Mouse (Mus musculus): ENCODE results near the gene Hnrnpll. TPM values are rescaled to one million over a fixed set of nuclear protein-coding genes. Genes with fewer than 3 reads are reported as not detected.

The Hnrnpll gene
- 58.6 and 62.1 TPM in 2 replicates for polyA plus RNA-seq (2015; fragmentation: Nextera tagmentation; extraction: Ambion mirVana)

DNA sequence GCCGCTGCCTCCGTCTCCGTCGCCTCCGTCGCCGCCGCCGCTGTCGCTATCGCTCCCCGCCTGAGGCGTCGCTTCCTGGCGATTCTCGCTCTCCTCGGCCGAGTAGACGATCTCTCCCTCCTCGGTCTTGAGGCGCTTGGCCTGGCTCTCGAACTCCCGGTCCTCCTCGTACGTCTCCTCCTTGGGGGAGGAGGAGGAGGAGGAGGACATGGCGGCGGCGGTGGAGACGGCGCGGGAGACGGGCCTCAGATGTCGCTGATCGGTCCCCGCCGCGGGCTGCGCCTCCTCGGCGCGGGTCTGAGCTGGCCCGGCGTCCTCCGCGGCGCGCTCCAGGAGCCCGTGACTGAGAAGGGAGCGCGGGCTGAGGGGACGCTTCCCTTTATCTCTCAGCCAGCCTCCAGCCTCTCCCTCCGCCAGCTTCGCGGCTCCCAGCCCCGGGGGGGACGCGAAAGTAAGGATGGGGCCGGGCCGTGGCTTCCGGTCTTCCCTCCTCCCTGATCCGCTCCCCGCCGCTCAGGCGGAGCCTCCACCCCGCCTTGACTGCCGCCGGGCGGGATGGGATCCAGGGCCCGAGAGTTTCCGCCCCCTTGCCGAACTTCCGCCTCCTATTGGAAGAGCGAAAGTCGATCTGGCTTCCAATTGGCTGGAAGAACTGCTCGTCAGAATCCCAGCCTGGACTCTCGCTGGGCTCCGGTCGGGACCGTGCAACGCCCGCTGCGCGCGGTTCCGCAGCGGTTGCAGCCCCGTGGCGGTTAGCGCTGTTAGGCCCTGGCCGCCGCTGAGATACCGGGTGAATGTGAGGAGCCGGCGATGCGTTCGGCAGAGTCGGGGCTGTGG, at the start of gene Hnrnpll:
TSS of gene Hnrnpll (minus strand) at position 552 of the 837 bp plus-strand sequence.
- under 1% methylated on average over 64 of the region's 97 CpGs for WGBS
- Histone ChIP-seq H3K4me1 (replicated peaks) (peaks cover 34% of the 10 kb centered on the region), H3K4me2 (peak within 1 kb of the TSS; percentile 79), H3K9me3 (no peaks in the 10 kb centered on the region), H3K4me3 (peak within 1 kb of the TSS; percentile 88), H3K36me3 (no peaks in the 10 kb centered on the region), H3K9ac (peak within 1 kb of the TSS; percentile 96), H3K27ac (replicated peaks) (peak within 1 kb of the TSS; percentile 98), H3K27me3 (no peaks in the 10 kb centered on the region)
- ATAC-seq (ENCODE audit: low FRiP score, low read depth): peak; percentile 99

DNA sequence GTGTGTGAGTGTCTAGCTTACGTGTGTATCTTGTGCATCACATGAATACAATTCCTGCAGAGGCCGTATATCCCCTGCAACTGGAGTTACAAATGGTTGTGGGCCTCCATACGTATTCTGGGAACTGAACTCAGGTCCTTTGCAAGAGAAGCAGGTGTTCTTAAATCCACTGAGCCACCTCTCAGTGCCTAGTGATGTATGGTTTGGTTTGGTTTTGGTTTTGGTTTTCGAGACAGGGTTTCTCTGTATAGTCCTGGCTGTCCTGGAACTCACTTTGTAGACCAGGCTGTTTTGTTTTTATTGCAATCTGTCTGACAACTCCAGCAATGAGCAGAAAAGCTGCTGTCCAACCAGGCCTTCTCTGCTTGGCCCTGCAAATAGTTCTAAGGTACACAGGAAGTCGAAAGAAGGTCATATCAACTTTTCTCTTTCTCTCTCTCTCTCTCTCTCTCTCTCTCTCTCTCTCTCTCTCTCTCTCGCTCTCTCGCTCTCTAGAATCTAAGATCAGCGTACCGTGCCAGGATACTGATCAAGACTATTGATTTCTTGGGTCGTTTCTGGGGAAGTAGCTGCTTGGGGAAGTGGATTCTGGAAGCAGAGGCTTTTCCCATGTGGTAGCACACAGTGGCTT, 43.3 kb upstream of the Hnrnpll start:
- Histone ChIP-seq H3K9ac (no peak overlapping the region), H3K9me3 (no peaks in the 10 kb centered on the region), H3K27ac (replicated peaks) (no peak overlapping the region), H3K4me3 (no peak overlapping the region), H3K27me3 (no peaks in the 10 kb centered on the region), H3K4me1 (replicated peaks) (no peaks in the 10 kb centered on the region), H3K4me2 (no peak overlapping the region), H3K36me3 (no peaks in the 10 kb centered on the region)
- WGBS: 87% methylated on average over 10 of the region's 10 CpGs
- no peak for ATAC-seq (ENCODE audit: low FRiP score, low read depth)

DNA sequence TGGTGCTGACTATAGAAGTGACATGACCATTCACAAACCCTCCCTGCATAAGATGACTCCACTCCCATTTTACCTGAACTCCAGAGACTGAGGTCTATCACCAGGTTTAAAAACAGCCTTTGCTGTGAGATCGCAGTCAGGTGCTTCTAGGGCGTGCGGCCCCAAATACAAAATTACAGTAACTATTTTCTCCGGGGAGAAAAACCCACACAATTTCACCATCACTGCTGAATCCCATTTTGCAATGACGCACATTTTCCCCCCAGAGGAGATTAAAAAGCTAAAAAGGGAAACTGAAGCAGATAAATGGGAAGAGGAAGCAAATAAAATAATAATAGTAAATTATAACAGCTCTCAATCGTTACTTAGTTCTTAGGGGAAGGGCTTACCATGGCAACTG, 37.7 kb upstream of the Hnrnpll start:
- no peak overlapping the region for H3K4me2 ChIP-seq
- H3K4me1 ChIP-seq (replicated peaks): peaks cover 12% of the 10 kb centered on the region
- H3K27ac ChIP-seq (replicated peaks): no peak overlapping the region
- H3K9me3 ChIP-seq: no peaks in the 10 kb centered on the region
- H3K4me3 ChIP-seq: no peak overlapping the region
- H3K27me3 ChIP-seq: no peaks in the 10 kb centered on the region
- H3K9ac ChIP-seq: no peak overlapping the region
- H3K36me3 ChIP-seq: no peaks in the 10 kb centered on the region
- ATAC-seq (ENCODE audit: low FRiP score, low read depth): no peak
- WGBS: 84% methylated on average over 6 of the region's 6 CpGs

DNA sequence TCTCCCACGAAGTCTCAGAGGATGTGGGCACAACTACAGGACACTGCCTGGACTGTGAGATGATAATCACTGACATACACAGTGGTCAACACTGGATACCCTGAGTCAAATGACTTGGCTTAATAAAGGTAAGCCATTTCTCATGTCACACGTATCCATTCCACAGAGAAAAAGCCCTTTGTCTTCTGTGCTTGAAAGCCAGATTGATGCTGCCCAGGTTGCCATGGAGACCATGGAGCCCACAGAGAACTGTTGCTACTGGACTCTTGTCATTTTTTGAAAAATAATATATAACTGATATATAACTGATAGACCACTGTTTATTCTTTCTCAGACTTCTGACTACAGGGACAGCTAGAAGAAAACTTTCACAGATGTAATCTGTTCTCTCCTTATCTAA, 35.1 kb upstream of the Hnrnpll start:
- H3K9ac ChIP-seq: no peak overlapping the region
- no peak overlapping the region for H3K4me2 ChIP-seq
- no peak overlapping the region for H3K27ac ChIP-seq (replicated peaks)
- H3K4me1 ChIP-seq (replicated peaks): peaks cover 12% of the 10 kb centered on the region
- no peaks in the 10 kb centered on the region for H3K27me3 ChIP-seq
- no peak overlapping the region for H3K4me3 ChIP-seq
- no peaks in the 10 kb centered on the region for H3K9me3 ChIP-seq
- WGBS: 14% methylated on average over 2 of the region's 2 CpGs
- H3K36me3 ChIP-seq: no peaks in the 10 kb centered on the region
- ATAC-seq (ENCODE audit: low FRiP score, low read depth): no peak

DNA sequence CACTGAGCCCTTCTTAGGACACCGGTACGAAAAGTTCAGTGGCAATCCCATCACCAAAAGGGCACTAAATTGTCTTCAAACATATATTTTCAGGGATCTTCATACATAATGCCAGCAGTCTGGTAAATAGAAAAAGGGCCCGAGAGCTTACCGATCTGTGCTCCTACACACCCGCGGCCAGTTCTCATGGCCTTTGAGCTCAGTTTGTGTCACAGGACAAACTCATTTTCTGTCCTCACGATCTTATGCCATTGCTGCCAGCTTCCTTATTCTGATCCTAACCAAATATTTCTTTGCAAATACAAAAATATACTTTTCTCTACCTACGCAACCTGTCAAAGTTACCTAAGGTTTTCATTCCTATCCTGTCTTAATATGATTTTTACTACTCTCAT, 34.6 kb upstream of the Hnrnpll start:
- no peak for ATAC-seq (ENCODE audit: low FRiP score, low read depth)
- Histone ChIP-seq H3K9me3 (no peaks in the 10 kb centered on the region), H3K9ac (no peak overlapping the region), H3K4me1 (replicated peaks) (peaks cover 12% of the 10 kb centered on the region), H3K4me3 (no peak overlapping the region), H3K27me3 (no peaks in the 10 kb centered on the region), H3K4me2 (no peak overlapping the region), H3K36me3 (no peaks in the 10 kb centered on the region), H3K27ac (replicated peaks) (no peak overlapping the region)
- WGBS: 79% methylated on average over 8 of the region's 8 CpGs

DNA sequence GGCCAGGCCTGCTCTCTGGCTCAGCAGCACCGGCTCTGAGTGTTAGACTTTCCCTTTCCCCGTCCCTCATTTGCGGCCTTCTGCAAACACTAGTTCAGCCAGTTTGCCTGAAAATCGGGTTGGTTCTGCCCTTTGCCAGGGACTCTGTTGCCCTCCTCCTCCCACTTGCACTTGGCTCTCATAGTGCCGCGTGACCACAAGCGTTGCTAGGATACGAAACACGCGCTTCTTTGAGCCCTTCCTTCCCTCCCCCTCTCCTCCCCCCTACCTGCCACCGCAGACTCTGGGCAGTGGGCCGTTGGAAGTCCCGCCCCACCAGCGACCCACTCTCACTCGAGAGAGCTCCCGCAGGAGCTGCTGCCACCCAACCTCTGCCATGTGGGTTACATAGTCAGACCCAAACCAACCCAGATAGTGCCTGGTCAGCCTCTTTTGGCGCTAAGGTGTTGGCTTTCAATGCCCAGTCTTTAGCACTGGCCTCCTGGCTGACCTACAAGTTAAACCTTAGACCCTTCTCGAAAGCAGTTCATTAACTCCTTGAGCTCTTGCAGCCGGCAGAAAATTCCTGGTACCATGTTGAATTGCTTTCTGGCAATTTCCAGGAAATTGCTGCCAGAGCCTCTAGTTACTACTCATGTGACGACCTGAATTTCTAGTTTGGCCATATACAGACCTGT, 34.0 kb upstream of the Hnrnpll start:
- H3K9ac ChIP-seq: no peak overlapping the region
- WGBS: 13% methylated on average over 20 of the region's 20 CpGs
- H3K4me3 ChIP-seq: peak overlapping the region; percentile 11
- no peaks in the 10 kb centered on the region for H3K9me3 ChIP-seq
- ATAC-seq (ENCODE audit: low FRiP score, low read depth): peak; percentile 87
- H3K4me2 ChIP-seq: peak overlapping the region; percentile 52
- H3K4me1 ChIP-seq (replicated peaks): peaks cover 12% of the 10 kb centered on the region
- no peaks in the 10 kb centered on the region for H3K27me3 ChIP-seq
- no peak overlapping the region for H3K27ac ChIP-seq (replicated peaks)
- H3K36me3 ChIP-seq: no peaks in the 10 kb centered on the region

DNA sequence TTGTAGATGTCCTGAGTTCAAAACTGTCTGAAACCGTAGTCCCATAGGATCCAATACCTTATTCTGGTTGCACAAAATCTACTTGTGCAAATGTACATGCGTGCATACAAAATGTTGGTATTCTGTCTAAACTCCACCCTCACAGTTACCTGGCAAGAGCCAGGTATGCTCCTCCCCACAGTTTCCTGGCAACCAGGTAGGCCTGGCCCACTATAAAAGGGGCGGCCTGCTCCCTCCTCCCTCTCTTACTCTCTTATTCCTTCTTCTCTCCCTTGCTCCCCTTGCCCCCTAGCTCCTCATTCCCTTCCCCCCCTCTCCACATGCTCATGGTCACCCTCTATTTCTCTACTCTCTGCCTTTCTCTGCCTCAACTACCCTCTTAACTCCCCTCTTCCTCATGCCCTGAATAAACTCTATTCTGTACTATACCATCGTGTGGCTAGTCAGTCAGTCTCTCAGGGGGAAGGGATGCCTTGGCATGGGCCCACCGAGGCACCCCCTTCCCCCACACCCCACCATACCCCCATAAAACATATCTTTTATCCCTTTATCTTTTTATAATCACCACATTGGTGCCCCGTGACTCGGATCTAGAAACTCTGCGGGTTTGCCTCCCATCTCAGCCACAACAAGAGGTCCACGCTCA, 33.2 kb upstream of the Hnrnpll start:
- Histone ChIP-seq H3K27me3 (no peaks in the 10 kb centered on the region), H3K4me2 (peak overlapping the region; percentile 52), H3K4me3 (no peak overlapping the region), H3K9me3 (no peaks in the 10 kb centered on the region), H3K9ac (no peak overlapping the region), H3K4me1 (replicated peaks) (peaks cover 12% of the 10 kb centered on the region), H3K36me3 (no peaks in the 10 kb centered on the region), H3K27ac (replicated peaks) (no peak overlapping the region)
- ATAC-seq (ENCODE audit: low FRiP score, low read depth): peak; percentile 28; the same call in 1 of the 2 replicates
- 82% methylated on average over 9 of the region's 9 CpGs for WGBS

DNA sequence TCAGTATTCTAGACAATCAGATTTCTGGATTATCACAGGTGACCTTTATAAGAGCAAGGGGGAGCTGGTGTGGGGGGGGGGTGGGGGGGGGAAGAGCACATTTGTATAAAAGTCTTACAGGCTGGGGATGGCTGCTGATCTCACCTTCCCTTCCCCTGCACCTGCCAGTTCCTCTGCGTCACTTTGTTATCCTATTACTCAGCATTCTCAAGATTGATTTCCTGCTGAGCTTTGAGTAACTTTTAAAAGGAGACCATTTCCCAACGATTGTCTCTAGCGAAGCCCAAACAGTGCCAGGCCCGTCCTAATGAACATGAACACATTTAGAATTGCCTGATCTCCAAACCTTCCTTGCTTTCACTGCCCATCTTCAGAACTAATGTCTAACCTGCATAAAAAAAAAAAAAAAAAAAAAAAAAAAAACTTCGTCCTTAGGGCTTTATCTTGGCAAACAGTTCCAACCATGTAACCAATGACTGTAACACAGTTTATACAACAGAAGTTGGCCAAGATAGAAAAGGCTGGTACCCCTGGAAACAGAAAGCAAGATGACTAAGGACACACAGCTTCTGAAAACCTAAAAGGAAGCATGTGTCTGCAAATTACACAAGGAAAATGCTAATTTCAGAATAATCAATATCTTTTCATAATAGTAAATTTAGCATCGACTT, 29.9 kb upstream of the Hnrnpll start:
- Histone ChIP-seq H3K9me3 (no peaks in the 10 kb centered on the region), H3K4me2 (no peak overlapping the region), H3K27ac (replicated peaks) (no peak overlapping the region), H3K36me3 (no peaks in the 10 kb centered on the region), H3K9ac (no peak overlapping the region), H3K4me1 (replicated peaks) (peaks cover 12% of the 10 kb centered on the region), H3K27me3 (no peaks in the 10 kb centered on the region), H3K4me3 (no peak overlapping the region)
- ATAC-seq (ENCODE audit: low FRiP score, low read depth): no peak
- WGBS: 55% methylated on average over 6 of the region's 6 CpGs

DNA sequence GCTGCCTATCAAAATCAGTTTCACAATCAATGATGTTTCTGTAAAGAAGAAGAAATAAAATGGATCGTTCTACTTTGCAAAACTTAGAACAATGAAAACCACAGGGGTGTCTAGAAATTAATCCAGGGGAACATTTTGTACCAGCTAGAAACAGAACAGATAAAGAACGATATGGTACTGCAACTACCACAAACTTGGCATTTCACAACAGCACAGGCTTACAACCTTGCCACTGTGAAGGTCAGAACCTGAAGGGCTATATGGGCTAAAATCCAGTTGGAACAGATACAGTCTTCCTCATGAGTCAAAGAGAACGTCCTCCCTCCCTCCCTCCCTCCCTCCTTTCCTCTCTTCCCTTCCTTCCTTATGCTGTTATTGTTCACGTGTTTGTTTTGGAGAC, 28.4 kb upstream of the Hnrnpll start:
- Histone ChIP-seq H3K9ac (no peak overlapping the region), H3K27ac (replicated peaks) (no peak overlapping the region), H3K4me2 (no peak overlapping the region), H3K27me3 (no peaks in the 10 kb centered on the region), H3K4me3 (no peak overlapping the region), H3K9me3 (no peaks in the 10 kb centered on the region), H3K4me1 (replicated peaks) (peaks cover 4% of the 10 kb centered on the region), H3K36me3 (no peaks in the 10 kb centered on the region)
- 82% methylated on average over 4 of the region's 4 CpGs for WGBS
- ATAC-seq (ENCODE audit: low FRiP score, low read depth): no peak

DNA sequence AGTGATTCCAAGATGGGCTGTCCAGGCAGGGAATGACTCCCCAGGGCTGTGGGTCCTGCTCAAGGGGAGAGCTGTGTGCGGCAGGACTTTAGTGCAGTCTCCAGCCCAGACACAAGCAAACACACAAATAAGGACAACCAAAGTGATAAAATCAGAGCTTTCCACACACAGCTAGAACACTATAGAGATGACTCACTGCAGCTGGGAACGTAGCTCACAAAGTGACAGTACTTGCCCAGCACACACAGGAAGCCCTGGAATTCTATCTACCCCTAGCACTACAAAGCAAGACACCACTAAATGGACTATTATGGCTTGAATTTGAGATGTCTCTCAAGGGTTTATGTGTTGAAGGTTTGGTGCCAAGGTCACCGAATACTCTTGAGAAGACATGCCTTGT, 26.0 kb upstream of the Hnrnpll start:
- H3K9ac ChIP-seq: no peak overlapping the region
- H3K4me3 ChIP-seq: no peak overlapping the region
- no peaks in the 10 kb centered on the region for H3K4me1 ChIP-seq (replicated peaks)
- WGBS: 94% methylated on average over 3 of the region's 3 CpGs
- H3K36me3 ChIP-seq: no peaks in the 10 kb centered on the region
- no peak overlapping the region for H3K27ac ChIP-seq (replicated peaks)
- no peaks in the 10 kb centered on the region for H3K9me3 ChIP-seq
- ATAC-seq (ENCODE audit: low FRiP score, low read depth): no peak
- no peak overlapping the region for H3K4me2 ChIP-seq
- no peaks in the 10 kb centered on the region for H3K27me3 ChIP-seq

DNA sequence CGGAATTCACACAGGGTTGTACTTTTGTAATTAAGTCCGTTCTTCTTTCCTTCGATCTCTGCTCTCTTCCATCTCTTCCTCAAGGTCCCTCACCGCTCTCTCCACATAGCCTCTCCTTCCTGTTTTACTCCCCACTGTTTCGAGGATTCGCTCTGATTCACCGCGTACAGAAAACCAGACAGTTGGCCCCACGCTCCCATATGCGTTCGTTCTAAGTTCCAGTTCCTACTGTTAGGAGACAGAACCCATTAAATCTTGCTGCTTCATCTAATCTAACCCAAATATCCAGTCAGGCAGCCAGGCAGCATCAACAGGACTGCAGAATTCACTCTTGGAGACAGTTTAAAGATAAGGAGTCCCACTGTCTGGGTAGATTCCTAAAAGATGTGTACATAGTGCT, 24.5 kb upstream of the Hnrnpll start:
- no peaks in the 10 kb centered on the region for H3K4me1 ChIP-seq (replicated peaks)
- H3K36me3 ChIP-seq: no peaks in the 10 kb centered on the region
- ATAC-seq (ENCODE audit: low FRiP score, low read depth): no peak
- 86% methylated on average over 11 of the region's 11 CpGs for WGBS
- no peaks in the 10 kb centered on the region for H3K27me3 ChIP-seq
- no peak overlapping the region for H3K27ac ChIP-seq (replicated peaks)
- no peak overlapping the region for H3K4me3 ChIP-seq
- H3K9ac ChIP-seq: no peak overlapping the region
- no peaks in the 10 kb centered on the region for H3K9me3 ChIP-seq
- H3K4me2 ChIP-seq: no peak overlapping the region

Measured in hindbrain, embryonic 15.5 days (tissue).